Mouse (Mus musculus) small intestine, adult 2 months (tissue): ENCODE results near the gene Znhit2.

Experiments
- CTCF ChIP-seq: fragments of 200-500 bp; IDR thresholded peaks from 2 replicates; pipeline ENCODE4 v1.5.1; 2012; ENCODE audit warnings: low read depth, mild to moderate bottlenecking, control low read depth, inconsistent platforms, low read length, moderate library complexity, mixed read lengths; ENCODE audit not compliant: insufficient replicate concordance, insufficient read length; ENCODE audit errors: extremely low read depth
- POLR2A ChIP-seq: fragments of 200-500 bp; IDR thresholded peaks from 2 replicates; pipeline ENCODE4 v1.6.1; 2012; ENCODE audit warnings: low read depth, mild to moderate bottlenecking, control low read depth, inconsistent platforms, low read length, moderate library complexity

DNA sequence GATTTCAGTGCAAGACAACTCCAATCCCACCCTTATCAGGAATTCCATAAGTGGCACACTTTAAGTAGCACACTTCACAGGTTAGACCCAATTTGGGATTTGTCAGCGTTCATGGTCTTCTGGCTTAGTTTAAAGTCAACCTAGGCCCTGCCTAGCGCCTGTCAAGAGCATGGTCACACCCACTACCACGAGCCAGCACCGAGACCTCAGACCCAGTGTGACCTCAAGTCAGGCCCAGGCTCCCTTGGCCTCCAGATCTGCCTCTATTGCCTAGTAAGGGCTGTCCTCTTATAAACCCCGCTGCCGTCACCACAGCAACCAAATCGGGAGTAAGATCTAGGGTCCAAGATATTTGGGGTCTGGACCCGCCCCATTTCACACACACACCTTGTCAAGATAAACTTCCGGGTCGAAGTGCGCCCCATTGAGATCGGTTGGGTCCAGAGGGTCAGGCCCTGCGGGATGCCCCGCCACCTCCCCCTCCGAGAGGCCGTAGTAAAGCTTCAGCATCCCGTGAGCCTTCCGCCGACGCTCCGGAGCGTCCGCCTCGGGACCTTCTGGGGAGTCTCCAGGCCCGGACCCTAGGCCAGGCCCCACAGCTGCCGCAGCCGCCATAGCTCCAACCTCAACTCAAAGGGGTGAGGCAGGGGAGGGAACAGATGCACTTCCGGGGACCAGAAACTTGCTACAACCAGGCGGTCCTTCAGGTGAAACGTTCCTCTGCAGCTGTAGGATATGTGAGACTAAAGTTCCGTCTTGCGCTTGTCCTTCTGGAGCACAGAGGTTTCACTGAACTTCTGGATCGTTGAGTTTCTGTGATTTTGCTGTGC is 15.8 kb downstream of the Znhit2 start, which contains the start of gene Vps51:
- TF ChIP-seq CTCF (no peak), POLR2A (no peak; the same call in 1 of the 2 replicates)
